Mouse (Mus musculus) liver, embryonic 14.5 days (tissue): ENCODE measurements around the gene Car1. TPM values are rescaled to one million over a fixed set of nuclear protein-coding genes. Genes with fewer than 3 reads are reported as not detected.
"Not testable (repeated sequence)": the region's sequence is repeated elsewhere in the genome, so short reads cannot be mapped to it uniquely, and the experiment has no call there.

Experiments
- ATAC-seq: fragments of 200-750 bp; cut with Nextera tagmentation; 2 replicates; pipeline ENCODE4 v1.8.0; 2017; ENCODE audit warnings: moderate number of reproducible peaks, mild to moderate bottlenecking, moderate library complexity; ENCODE audit not compliant: insufficient read depth
- DNase-seq, 3 experiments: peaks; one replicate each; pipeline ENCODE4 v3.0.0-alpha.2; 2012 to 2013; ENCODE audit warnings: low read depth in 3 of 3, low spot score in 3 of 3
- H3K27ac ChIP-seq: fragments of 300-500 bp; sonication (generic); 2 replicates; pipeline ENCODE4 v1.5.1; 2014; ENCODE audit warnings: moderate library complexity, mild to moderate bottlenecking, control low read depth, inconsistent platforms
- H3K27me3 ChIP-seq: fragments of 300-500 bp; sonication (generic); 2 replicates; pipeline ENCODE4 v1.6.1; 2014; ENCODE audit warnings: mild to moderate bottlenecking, low read length, moderate library complexity; ENCODE audit not compliant: control insufficient read depth, insufficient read depth
- H3K36me3 ChIP-seq: fragments of 300-500 bp; sonication (generic); replicated peaks from 2 replicates; pipeline ENCODE4 v1.6.1; 2014; ENCODE audit warnings: low read depth; ENCODE audit not compliant: control insufficient read depth, insufficient read depth
- H3K4me1 ChIP-seq, 2 experiments: fragments of 200-500 bp in 1 of 2; fragments of 300-500 bp in 1 of 2; sonication (generic) in 1 of 2; replicated peaks; 2 replicates each; pipeline ENCODE4 v1.6.1; 2012 to 2014; ENCODE audit warnings: antibody characterized with exemption in 1 of 2, inconsistent platforms in 1 of 2, low read length in 1 of 2; ENCODE audit not compliant: control insufficient read depth in 2 of 2, insufficient read depth in 2 of 2
- H3K4me2 ChIP-seq: fragments of 300-500 bp; sonication (generic); 2 replicates; pipeline ENCODE4 v1.6.1; 2014; ENCODE audit warnings: low read depth, mild to moderate bottlenecking, control low read depth, moderate library complexity
- H3K4me3 ChIP-seq, 2 experiments: fragments of 200-500 bp in 1 of 2; fragments of 300-500 bp in 1 of 2; sonication (generic) in 1 of 2; 2 replicates each; pipeline ENCODE4 v1.5.1; 2012 to 2014; ENCODE audit warnings: low read depth in 2 of 2, low read length in 2 of 2, mild to moderate bottlenecking in 2 of 2, control low read depth in 1 of 2, inconsistent platforms in 1 of 2, moderate library complexity in 1 of 2; ENCODE audit not compliant: insufficient read depth in 1 of 2
- H3K9ac ChIP-seq: fragments of 300-500 bp; sonication (generic); replicated peaks from 2 replicates; pipeline ENCODE4 v1.6.1; 2014; ENCODE audit warnings: mild to moderate bottlenecking, control low read depth, moderate library complexity
- H3K9me3 ChIP-seq: fragments of 300-500 bp; sonication (generic); 2 replicates; pipeline ENCODE4 v1.6.1; 2016; ENCODE audit warnings: low read length, mixed read lengths; ENCODE audit not compliant: control insufficient read depth
- CTCF ChIP-seq: IDR thresholded peaks from 2 replicates; pipeline ENCODE4 v1.5.1; 2016; ENCODE audit warnings: antibody characterized with exemption, low read depth, control low read depth
- EP300 ChIP-seq: IDR thresholded peaks from 2 replicates; pipeline ENCODE4 v1.6.1; 2016; ENCODE audit warnings: antibody characterized with exemption, low read depth
- WGBS: fragments of 180-500 bp; shearing (Covaris S2); extraction: QIAGEN DNeasy Blood & Tissue Kit; methylation state at CpG from one replicate; pipeline ENCODE4 v1.1.7; 2014; ENCODE audit not compliant: insufficient replicate concordance; 5-methylcytosine and 5-hydroxymethylcytosine counted together
- polyA plus RNA-seq, 2 experiments: library from polyadenylated mRNA; depleted of rRNA in 1 of 2; stranded (reverse) in 1 of 2; unstranded in 1 of 2; fragments of >200 nt; fragmentation: Nextera tagmentation in 1 of 2; extraction: Ambion mirVana in 1 of 2; gene quantifications; 2 replicates each; pipeline versions ENCODE4 v1.2.1 to v1.2.3; 2012 to 2014

Gene Car1
- polyA plus RNA-seq, 2 experiments, result 16.1 to 32.7 TPM

DNA sequence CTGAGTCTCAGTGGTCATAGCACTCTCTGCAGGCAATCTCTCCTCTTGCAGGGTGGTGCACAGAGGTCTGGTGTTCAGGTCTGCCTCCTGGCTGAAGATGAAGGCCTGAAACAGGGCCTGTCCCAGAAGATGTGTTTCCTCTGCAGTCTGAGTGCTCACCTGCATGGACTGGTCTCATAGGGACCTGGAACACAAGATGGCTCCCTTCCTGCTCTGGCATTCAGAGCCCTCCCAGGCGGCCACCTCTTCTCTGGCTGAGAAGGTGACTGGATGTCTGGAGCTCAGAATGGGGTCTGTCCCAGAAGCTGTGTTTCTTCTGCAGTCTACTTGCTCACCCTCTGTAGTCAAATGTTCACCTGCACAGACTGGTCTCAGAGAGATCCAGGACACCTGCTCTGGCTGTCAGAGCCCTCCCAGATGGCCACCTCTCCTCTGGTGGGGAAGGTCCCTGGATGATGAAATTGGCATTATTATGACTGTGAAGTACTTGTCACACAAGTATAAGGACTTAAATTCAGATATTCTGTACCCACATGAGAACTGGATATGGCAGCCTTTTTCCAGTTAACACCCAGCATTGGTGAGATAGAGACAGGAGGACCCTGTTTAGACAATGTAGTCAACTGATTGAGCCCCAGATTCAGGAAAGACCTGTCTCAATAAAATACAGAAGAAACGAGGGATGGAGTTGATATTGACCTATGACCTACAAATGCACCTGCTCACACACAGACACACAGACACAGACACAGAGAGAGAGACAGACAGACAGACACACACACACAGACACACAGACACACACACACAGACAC, 43.2 kb downstream of the Car1 start:
- H3K36me3 ChIP-seq, result no peaks in the 10 kb centered on the region
- no peaks in the 10 kb centered on the region for H3K27me3 ChIP-seq
- ATAC-seq (no peak), DNase-seq (no peak)
- H3K9ac ChIP-seq, result no peak overlapping the region
- 23% methylated on average over 2 of the region's 2 CpGs for WGBS
- no peak overlapping the region for H3K4me2 ChIP-seq
- no peak overlapping the region for H3K4me3 ChIP-seq
- no peaks in the 10 kb centered on the region for H3K9me3 ChIP-seq
- H3K4me1 ChIP-seq, result no peaks in the 10 kb centered on the region
- no peak overlapping the region for H3K27ac ChIP-seq
- no peak for TF ChIP-seq EP300
- TF ChIP-seq CTCF, result no peak

DNA sequence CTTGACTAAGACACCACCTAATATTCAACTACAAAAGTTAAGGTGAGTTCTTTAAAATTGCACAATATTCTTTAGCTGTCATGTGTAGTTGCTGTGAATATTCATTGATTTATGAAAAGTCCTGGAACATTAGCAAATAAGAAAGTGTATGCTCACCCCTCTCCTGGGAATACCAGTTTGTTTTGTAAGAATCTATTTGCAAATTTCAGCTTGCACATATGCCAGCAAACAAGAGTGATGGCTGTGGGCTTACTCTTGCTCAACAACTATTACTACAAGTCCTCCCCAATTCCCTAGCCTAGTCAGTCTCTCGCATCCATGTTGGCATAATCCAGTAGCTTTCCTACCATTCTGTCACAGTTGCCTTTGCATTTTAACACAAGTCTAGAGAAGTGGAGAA, 52.5 kb downstream of the Car1 start:
- H3K36me3 ChIP-seq, result no peaks in the 10 kb centered on the region
- no peaks in the 10 kb centered on the region for H3K4me1 ChIP-seq
- H3K27me3 ChIP-seq, result no peaks in the 10 kb centered on the region
- H3K4me2 ChIP-seq, result no peak overlapping the region
- TF ChIP-seq EP300 (no peak), CTCF (no peak)
- no peak for DNase-seq
- ATAC-seq, result no peak
- H3K9me3 ChIP-seq, result no peaks in the 10 kb centered on the region
- 64% methylated on average over 1 of the region's 1 CpGs for WGBS
- H3K27ac ChIP-seq, result no peak overlapping the region
- no peak overlapping the region for H3K4me3 ChIP-seq
- no peak overlapping the region for H3K9ac ChIP-seq

DNA sequence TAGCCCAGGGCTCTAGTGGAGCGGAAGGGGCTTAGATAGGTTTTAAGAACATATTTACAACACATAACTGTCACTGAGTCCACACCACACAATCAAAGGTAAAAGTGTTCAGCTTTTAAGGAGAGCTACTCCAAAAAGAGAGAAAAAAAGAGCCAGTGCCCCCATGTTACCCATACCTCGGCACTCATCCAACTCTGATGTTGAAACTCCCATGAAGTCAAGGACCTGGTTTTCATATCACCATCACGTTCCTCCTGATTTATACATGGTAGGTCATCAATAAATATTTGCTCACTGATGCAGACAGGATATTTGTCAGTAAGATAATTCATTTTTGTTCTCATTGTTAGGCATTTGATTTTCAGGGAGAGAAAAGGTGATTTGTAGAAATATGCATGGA, 62.1 kb downstream of the Car1 start:
- Histone ChIP-seq H3K27ac (no peak overlapping the region), H3K9me3 (no peaks in the 10 kb centered on the region), H3K36me3 (no peaks in the 10 kb centered on the region), H3K4me1 (no peaks in the 10 kb centered on the region), H3K4me2 (no peak overlapping the region), H3K27me3 (no peaks in the 10 kb centered on the region), H3K9ac (no peak overlapping the region), H3K4me3 (no peak overlapping the region)
- TF ChIP-seq EP300 (no peak), CTCF (no peak)
- no peak for DNase-seq
- WGBS, result 59% methylated on average over 3 of the region's 3 CpGs
- no peak for ATAC-seq

DNA sequence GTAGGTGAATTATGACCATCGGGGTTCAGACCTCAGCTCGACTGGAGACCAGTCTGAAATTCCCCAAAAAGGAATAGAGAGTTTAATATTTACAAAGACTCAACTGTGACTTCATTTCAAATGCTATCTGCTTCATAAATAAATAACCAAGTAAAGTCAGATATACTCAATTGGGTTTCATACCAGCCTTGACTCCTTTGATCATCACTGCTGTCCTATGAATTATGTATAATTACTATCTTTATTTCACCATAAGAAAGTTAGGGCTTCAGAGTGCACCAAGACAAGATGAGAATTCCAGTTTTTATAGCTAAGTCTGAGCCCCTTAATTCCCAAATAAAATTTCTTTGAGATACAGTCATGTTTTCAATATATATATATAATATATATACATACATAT, 69.9 kb downstream of the Car1 start:
- no peaks in the 10 kb centered on the region for H3K4me1 ChIP-seq
- no peak overlapping the region for H3K4me2 ChIP-seq
- H3K27ac ChIP-seq, result no peak overlapping the region
- H3K4me3 ChIP-seq, result no peak overlapping the region
- no peaks in the 10 kb centered on the region for H3K27me3 ChIP-seq
- ATAC-seq (no peak), DNase-seq (no peak)
- 51% methylated on average over 2 of the region's 2 CpGs for whole genome bisulfite sequencing
- H3K9ac ChIP-seq, result no peak overlapping the region
- no peaks in the 10 kb centered on the region for H3K36me3 ChIP-seq
- no peaks in the 10 kb centered on the region for H3K9me3 ChIP-seq
- no peak for TF ChIP-seq CTCF

DNA sequence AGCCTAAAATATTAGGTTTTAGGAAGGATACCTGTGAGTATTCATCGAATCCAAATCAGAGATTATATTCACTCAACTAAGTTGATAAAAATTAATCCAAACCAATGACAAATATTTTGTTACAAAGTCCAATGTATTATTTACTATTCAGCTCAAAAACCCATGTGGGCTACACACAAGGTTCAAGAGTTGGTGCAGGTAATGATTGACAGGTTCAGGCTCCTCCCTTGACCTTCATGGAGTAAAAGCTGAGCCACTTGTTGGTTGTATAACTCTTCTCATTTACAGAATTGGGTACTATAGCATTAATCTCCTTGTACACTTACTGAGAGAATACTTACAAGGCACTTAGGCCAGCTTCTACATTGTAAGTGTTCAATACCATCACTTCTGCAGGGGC, 80.7 kb downstream of the Car1 start:
- H3K9me3 ChIP-seq, DNase-seq, H3K4me3 ChIP-seq, H3K9ac ChIP-seq, ATAC-seq, H3K27ac ChIP-seq, H3K4me2 ChIP-seq, H3K4me1 ChIP-seq, H3K27me3 ChIP-seq, H3K36me3 ChIP-seq: not testable (repeated sequence)
- WGBS, result 52% methylated on average over 1 of the region's 1 CpGs

DNA sequence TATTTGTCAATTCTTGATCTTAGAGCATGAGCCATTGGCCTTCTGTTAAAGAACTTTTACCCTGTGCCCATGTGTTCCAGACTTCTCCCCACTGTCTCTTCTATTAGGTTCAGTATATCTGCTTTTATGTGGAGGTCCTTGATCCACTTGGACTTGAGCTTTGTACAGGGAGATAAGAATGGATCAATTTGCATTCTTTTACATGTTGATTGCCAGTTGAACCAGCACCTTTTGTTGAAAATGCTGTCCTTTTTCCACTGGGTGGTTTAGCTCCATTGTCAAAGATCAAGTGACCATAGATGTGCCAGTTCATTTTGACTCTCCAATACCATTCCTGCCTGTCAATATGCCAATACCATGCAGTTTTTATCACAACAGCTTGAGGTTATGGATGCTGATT, 82.7 kb downstream of the Car1 start:
- ATAC-seq, H3K4me1 ChIP-seq, H3K27me3 ChIP-seq, DNase-seq, H3K4me3 ChIP-seq, H3K4me2 ChIP-seq, H3K36me3 ChIP-seq, H3K9me3 ChIP-seq, H3K27ac ChIP-seq, H3K9ac ChIP-seq: not testable (repeated sequence)
